Mouse (Mus musculus): Measurements from ENCODE around the gene Hpcal1.

GRCm38 (mm10) chr12:17746725-17747124 is 56.1 kb downstream of the Hpcal1 start:
- TF ChIP-seq CTCF (IDR thresholded peaks at IDR 0.05; ENCODE audit: extremely low read depth, insufficient read length, insufficient replicate concordance, low read depth, low read length) (no peak), POLR2A (IDR thresholded peaks at IDR 0.05; ENCODE audit: low read depth, low read length) (no peak)
